Mouse (Mus musculus) limb, embryonic 14.5 days (tissue): ENCODE measurements around the gene Kazn. TPM values are rescaled to one million over a fixed set of nuclear protein-coding genes. Genes with fewer than 3 reads are reported as not detected.

Experiments
- ATAC-seq: fragments of 200-750 bp; cut with Nextera tagmentation; 2 replicates; pipeline ENCODE4 v1.8.0; 2017; ENCODE audit warnings: low read depth, moderate number of reproducible peaks, moderate TSS enrichment; ENCODE audit not compliant: low FRiP score
- DNase-seq: peaks from one replicate; pipeline ENCODE4 v3.0.0-alpha.2; 2015; ENCODE audit warnings: low spot score
- H3K27ac ChIP-seq: fragments of 300-500 bp; sonication (generic); replicated peaks from 2 replicates; pipeline ENCODE4 v1.5.1; 2014; ENCODE audit warnings: low read depth, mild to moderate bottlenecking, low read length, moderate library complexity, mixed read lengths
- H3K27me3 ChIP-seq: fragments of 300-500 bp; sonication (generic); 2 replicates; pipeline ENCODE4 v1.6.1; 2014; ENCODE audit warnings: low read length, mixed read lengths; ENCODE audit not compliant: control insufficient read depth, insufficient read depth
- H3K36me3 ChIP-seq: fragments of 300-500 bp; sonication (generic); 2 replicates; pipeline ENCODE4 v1.6.1; 2014; ENCODE audit warnings: mild to moderate bottlenecking, low read length, moderate library complexity, mixed read lengths; ENCODE audit not compliant: control insufficient read depth, insufficient read depth
- H3K4me1 ChIP-seq: fragments of 300-500 bp; sonication (generic); 2 replicates; pipeline ENCODE4 v1.6.1; 2014; ENCODE audit warnings: antibody characterized with exemption, low read length, mixed read lengths; ENCODE audit not compliant: control insufficient read depth, insufficient read depth
- H3K4me2 ChIP-seq: fragments of 300-500 bp; sonication (generic); replicated peaks from 2 replicates; pipeline ENCODE4 v1.6.1; 2014; ENCODE audit warnings: low read depth, mild to moderate bottlenecking, low read length, moderate library complexity; ENCODE audit not compliant: severe bottlenecking
- H3K4me3 ChIP-seq: fragments of 300-500 bp; sonication (generic); replicated peaks from 2 replicates; pipeline ENCODE4 v1.5.1; 2014; ENCODE audit warnings: low read length
- H3K9ac ChIP-seq: fragments of 300-500 bp; sonication (generic); 2 replicates; pipeline ENCODE4 v1.6.1; 2014; ENCODE audit warnings: mild to moderate bottlenecking, low read depth, low read length, moderate library complexity; ENCODE audit not compliant: severe bottlenecking
- H3K9me3 ChIP-seq: fragments of 300-500 bp; sonication (generic); 2 replicates; pipeline ENCODE4 v1.6.1; 2016; ENCODE audit warnings: low read length; ENCODE audit not compliant: control insufficient read depth
- POLR2A ChIP-seq: fragments of 200-500 bp; IDR thresholded peaks from 2 replicates; pipeline ENCODE4 v1.8.0; 2012; ENCODE audit warnings: inconsistent platforms, mild to moderate bottlenecking, moderate library complexity, borderline replicate concordance; ENCODE audit not compliant: insufficient read depth, insufficient read length; ENCODE audit errors: extremely low read depth
- WGBS: fragments of 180-500 bp; shearing (Covaris S2); extraction: QIAGEN DNeasy Blood & Tissue Kit; methylation state at CpG from one replicate; pipeline ENCODE4 v1.1.7; 2014; 5-methylcytosine and 5-hydroxymethylcytosine counted together
- polyA plus RNA-seq, 2 experiments: library from polyadenylated mRNA; depleted of rRNA in 1 of 2; stranded (reverse) in 1 of 2; unstranded in 1 of 2; fragments of >200 nt; fragmentation: Nextera tagmentation in 1 of 2; extraction: Ambion mirVana in 1 of 2; gene quantifications; 2 replicates each; pipeline versions ENCODE4 v1.2.1 to v1.2.3; 2012 to 2014

The Kazn gene
- polyA plus RNA-seq (2012; rRNA removed) (31.3 and 43.4 TPM in 2 replicates), polyA plus RNA-seq (2014; fragmentation: Nextera tagmentation; extraction: Ambion mirVana) (12.7 and 14.0 TPM in 2 replicates)

- TF ChIP-seq POLR2A, result no peak
- Histone ChIP-seq H3K9ac (peak within 1 kb of the TSS; percentile 74), H3K9me3 (no peaks in the 10 kb centered on the region), H3K4me1 (peaks cover 34% of the 10 kb centered on the region), H3K4me2 (peak within 1 kb of the TSS; percentile 95), H3K27me3 (no peaks in the 10 kb centered on the region), H3K4me3 (peak within 1 kb of the TSS; percentile 73), H3K36me3 (no peaks in the 10 kb centered on the region), H3K27ac (peak within 1 kb of the TSS; percentile 70)
- ATAC-seq (peak; percentile 89), DNase-seq (peak; percentile 88)
- 6% methylated on average over 22 of the region's 46 CpGs for WGBS
These were observed at the start of gene Kazn for GRCm38 (mm10) chr4:142239240-142240126. Gene Kazn, minus strand, starts transcription at chr4:142239401.

- Histone ChIP-seq H3K9me3 (no peaks in the 10 kb centered on the region), H3K9ac (no peak overlapping the region), H3K4me2 (no peak overlapping the region), H3K4me3 (no peak overlapping the region), H3K4me1 (no peaks in the 10 kb centered on the region), H3K36me3 (no peaks in the 10 kb centered on the region), H3K27me3 (no peaks in the 10 kb centered on the region), H3K27ac (no peak overlapping the region)
- ATAC-seq (no peak), DNase-seq (no peak)
- 90% methylated on average over 2 of the region's 2 CpGs for WGBS
- TF ChIP-seq POLR2A, result no peak
These were observed 46.3 kb upstream of the Kazn start for GRCm38 (mm10) chr4:142285471-142285870.

DNA sequence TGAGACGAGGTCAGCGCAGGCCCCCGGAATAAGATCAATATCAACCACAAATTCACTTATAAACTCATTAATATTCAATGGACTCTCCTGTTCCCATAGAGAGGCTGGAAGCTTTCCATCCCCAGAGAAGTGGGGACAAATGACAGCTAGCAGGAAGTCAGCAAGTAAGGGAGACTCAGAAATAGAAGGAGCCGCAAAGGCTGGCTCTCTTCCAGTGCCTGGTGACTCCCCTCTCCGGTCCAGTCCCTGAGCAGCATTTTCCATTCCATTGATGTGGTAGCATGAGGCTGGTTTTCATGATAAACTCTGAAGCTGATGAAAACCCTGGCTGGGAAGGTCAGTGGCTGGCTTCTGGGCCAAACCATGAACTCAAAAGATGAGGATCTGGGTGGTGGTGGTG is 44.7 kb upstream of the Kazn start:
- H3K36me3 ChIP-seq, result no peaks in the 10 kb centered on the region
- TF ChIP-seq POLR2A, result no peak
- no peak overlapping the region for H3K27ac ChIP-seq
- H3K27me3 ChIP-seq, result no peaks in the 10 kb centered on the region
- no peaks in the 10 kb centered on the region for H3K9me3 ChIP-seq
- DNase-seq, result no peak
- ATAC-seq, result no peak
- H3K4me1 ChIP-seq, result no peaks in the 10 kb centered on the region
- no peak overlapping the region for H3K9ac ChIP-seq
- H3K4me3 ChIP-seq, result no peak overlapping the region
- no peak overlapping the region for H3K4me2 ChIP-seq
- 84% methylated on average over 5 of the region's 5 CpGs for WGBS

GRCm38 (mm10) chr4:142278197-142278575 is 39.0 kb upstream of the Kazn start:
- H3K4me3 ChIP-seq, result no peak overlapping the region
- H3K9me3 ChIP-seq, result no peaks in the 10 kb centered on the region
- no peaks in the 10 kb centered on the region for H3K27me3 ChIP-seq
- 0 out of 2 replicates have a peak overlapping the region, but pooled peaks have one; percentile 52 for H3K27ac ChIP-seq
- ATAC-seq (no peak), DNase-seq (no peak)
- H3K4me1 ChIP-seq, result peaks cover 21% of the 10 kb centered on the region
- WGBS, result 75% methylated on average over 6 of the region's 6 CpGs
- no peaks in the 10 kb centered on the region for H3K36me3 ChIP-seq
- peak overlapping the region; percentile 29 for H3K4me2 ChIP-seq
- H3K9ac ChIP-seq, result no peak overlapping the region
- TF ChIP-seq POLR2A, result no peak

GRCm38 (mm10) chr4:142277481-142278196 is 38.4 kb upstream of the Kazn start:
- H3K27me3 ChIP-seq, result no peaks in the 10 kb centered on the region
- TF ChIP-seq POLR2A, result no peak
- WGBS, result 20% methylated on average over 20 of the region's 20 CpGs
- peak overlapping the region; percentile 29 for H3K4me2 ChIP-seq
- peaks cover 21% of the 10 kb centered on the region for H3K4me1 ChIP-seq
- DNase-seq (peak; percentile 77), ATAC-seq (peak; percentile 88)
- H3K9me3 ChIP-seq, result no peaks in the 10 kb centered on the region
- H3K4me3 ChIP-seq, result 0 out of 2 replicates have a peak overlapping the region, but pooled peaks have one; percentile 7
- no peak overlapping the region for H3K9ac ChIP-seq
- peak overlapping the region; percentile 52 for H3K27ac ChIP-seq
- H3K36me3 ChIP-seq, result no peaks in the 10 kb centered on the region
